Mouse (Mus musculus): Measurements from ENCODE around the gene Ncbp1. TPM values are rescaled to one million over a fixed set of nuclear protein-coding genes. Genes with fewer than 3 reads are reported as not detected.

Ncbp1 gene
- total RNA-seq, 2 experiments from 2014 or later: 13.0 to 13.2 TPM

DNA sequence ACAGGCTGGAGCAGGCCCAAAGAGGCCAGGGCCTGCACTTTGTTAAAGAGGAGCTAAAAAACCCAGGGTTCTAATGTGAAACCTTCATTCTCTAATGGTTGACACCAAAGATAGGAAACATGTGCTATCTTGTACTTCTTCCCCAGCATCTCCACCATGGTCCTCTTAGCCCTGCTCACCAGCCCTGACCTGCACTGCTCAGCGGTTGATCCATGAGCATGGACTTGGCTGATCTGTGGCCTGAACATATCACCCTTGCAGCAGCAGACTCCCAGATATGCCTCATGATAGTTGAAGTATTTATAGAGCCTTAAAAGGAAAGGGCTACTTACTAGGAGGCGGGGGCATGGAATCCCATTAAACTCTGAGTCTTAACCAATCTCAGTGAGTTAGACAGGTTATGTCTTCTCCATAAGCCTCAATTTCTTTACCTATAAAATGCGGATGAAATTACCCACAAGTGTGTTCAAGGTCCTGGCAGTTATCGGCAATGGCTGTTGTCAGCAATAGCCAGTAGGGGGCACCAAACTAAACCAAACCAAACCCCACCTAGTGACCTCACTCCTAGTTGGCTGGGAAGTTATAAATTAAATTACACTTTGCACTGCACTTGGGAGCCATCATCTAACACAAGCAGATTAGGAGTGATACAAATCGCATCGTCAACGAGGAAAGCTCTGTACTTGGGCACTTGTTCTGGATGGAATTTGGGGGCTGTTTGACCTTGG is 63.6 kb downstream of the Ncbp1 start:
- DNase-seq: peak; percentile 48

DNA sequence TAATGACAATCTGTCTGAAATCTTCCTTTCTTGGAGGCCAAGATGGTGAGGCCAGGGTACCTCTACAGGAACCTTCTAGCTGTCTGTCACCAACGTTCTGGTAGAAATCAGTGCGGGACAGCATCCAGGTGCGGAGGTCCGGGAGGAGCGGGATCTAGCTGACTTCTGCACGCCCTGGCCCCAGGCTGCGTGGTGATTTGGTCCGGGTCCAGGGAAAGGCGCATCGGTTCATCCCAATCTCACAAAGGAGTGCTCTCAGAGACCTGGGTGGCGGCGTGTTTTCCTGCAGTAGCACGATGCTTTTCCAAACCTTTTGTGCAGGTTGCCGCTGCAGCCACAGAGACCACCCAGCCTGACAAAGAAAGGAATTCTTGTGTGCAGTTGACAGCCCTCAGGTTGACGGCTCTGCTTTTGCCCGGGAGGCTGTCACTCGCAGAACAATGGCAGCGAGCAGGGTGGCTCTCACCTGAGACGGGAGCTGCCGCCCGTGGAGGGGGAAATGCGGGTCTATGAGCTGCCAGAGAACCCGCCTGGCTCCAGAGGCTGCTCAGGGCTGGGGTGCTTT is 64.2 kb downstream of the Ncbp1 start:
- no peak for DNase-seq

- DNase-seq: no peak
Measured at GRCm38 (mm10) chr4:46221090-46221489, 82.7 kb downstream of the Ncbp1 start.

Other genes starting within 250 kb of the Ncbp1 start
- not detected for gene Ccdc180, start 248.3 kb upstream of the Ncbp1 start, total RNA-seq (2021)
- 1 to 10 TPM; 9.1 to 9.4 TPM for gene Tdrd7, start 173.3 kb upstream of the Ncbp1 start, total RNA-seq (2021)
- gene Tmod1, start 99.7 kb upstream of the Ncbp1 start, total RNA-seq (2021): 100 to 1,000 TPM; 205 to 220 TPM
- gene Tstd2, start 81 bp downstream of the Ncbp1 start, total RNA-seq (2021): 10 to 100 TPM; 10.2 to 10.7 TPM
- gene Xpa, start 57.7 kb downstream of the Ncbp1 start, total RNA-seq (2021): 1 to 10 TPM; 5.4 to 7.7 TPM
- not detected for gene Foxe1, start 205.0 kb downstream of the Ncbp1 start, total RNA-seq (2021)